Mouse (Mus musculus) fibroblast of lung, adult 2 months (primary cell): ENCODE measurements at regions not wholly inside any gene's neighbourhood (a gene's known extent, or its start where the extent isn't known, plus 50 kb on each side); places are given as distances from the start of the nearest gene placed in this dataset.

ENCODE experiments used
- DNase-seq: peaks from one replicate; pipeline ENCODE4 v3.0.0-alpha.2; 2011; ENCODE audit warnings: low read depth

GRCm38 (mm10) chr15:50942429-50942828 is 2942.3 kb upstream of the Gm7489 start:
- DNase-seq = no peak

- DNase-seq = no peak
Measured at GRCm38 (mm10) chr15:50944976-50945375, 2939.7 kb upstream of the Gm7489 start.

GRCm38 (mm10) chr15:50959109-50959508 is 2925.6 kb upstream of the Gm7489 start:
- DNase-seq = no peak

- DNase-seq = no peak
Measured at GRCm38 (mm10) chr15:50963606-50964005, 2921.1 kb upstream of the Gm7489 start.

GRCm38 (mm10) chr15:50964236-50964635 is 2920.5 kb upstream of the Gm7489 start:
- no peak for DNase-seq

- no peak for DNase-seq
Measured at GRCm38 (mm10) chr15:50967176-50967575, 2917.5 kb upstream of the Gm7489 start.

GRCm38 (mm10) chr15:50970637-50971036 is 2914.1 kb upstream of the Gm7489 start:
- no peak for DNase-seq

- no peak for DNase-seq
Measured at GRCm38 (mm10) chr15:50972593-50972992, 2912.1 kb upstream of the Gm7489 start.

- no peak for DNase-seq
Measured at GRCm38 (mm10) chr15:50974002-50974754, 2910.5 kb upstream of the Gm7489 start.

GRCm38 (mm10) chr15:50989457-50989856 is 2895.2 kb upstream of the Gm7489 start:
- DNase-seq = no peak

GRCm38 (mm10) chr15:50991667-50992066 is 2893.0 kb upstream of the Gm7489 start:
- no peak for DNase-seq

- DNase-seq = no peak
Measured at GRCm38 (mm10) chr15:50992246-50992645, 2892.5 kb upstream of the Gm7489 start.

GRCm38 (mm10) chr15:50993121-50993520 is 2891.6 kb upstream of the Gm7489 start:
- no peak for DNase-seq

- DNase-seq = no peak
Measured at GRCm38 (mm10) chr15:50995688-50996087, 2889.0 kb upstream of the Gm7489 start.

GRCm38 (mm10) chr15:50996296-50996695 is 2888.4 kb upstream of the Gm7489 start:
- no peak for DNase-seq

GRCm38 (mm10) chr15:50997209-50997763 is 2887.4 kb upstream of the Gm7489 start:
- peak; percentile 70 for DNase-seq

GRCm38 (mm10) chr15:51038968-51039367 is 2845.7 kb upstream of the Gm7489 start:
- DNase-seq = no peak

GRCm38 (mm10) chr15:51070538-51070937 is 2814.2 kb upstream of the Gm7489 start:
- DNase-seq = no peak

GRCm38 (mm10) chr15:51071132-51071656 is 2813.5 kb upstream of the Gm7489 start:
- DNase-seq = no peak

GRCm38 (mm10) chr15:51073678-51074077 is 2811.0 kb upstream of the Gm7489 start:
- DNase-seq = no peak

GRCm38 (mm10) chr15:51074196-51074595 is 2810.5 kb upstream of the Gm7489 start:
- no peak for DNase-seq

- peak; percentile 4 for DNase-seq
Measured at GRCm38 (mm10) chr15:51083677-51084322, 2800.9 kb upstream of the Gm7489 start.

GRCm38 (mm10) chr15:51092936-51093335 is 2791.8 kb upstream of the Gm7489 start:
- no peak for DNase-seq
